Mouse (Mus musculus) liver, embryonic 14.5 days (tissue): ENCODE data around the gene Pou2f1. TPM values are rescaled to one million over a fixed set of nuclear protein-coding genes. Genes with fewer than 3 reads are reported as not detected.
A peak's percentile ranks its signal among the peaks of the same experiment; 100 is the strongest.

Experiments
- ATAC-seq: fragments of 200-750 bp; cut with Nextera tagmentation; 2 replicates; pipeline ENCODE4 v1.8.0; 2017; ENCODE audit warnings: moderate number of reproducible peaks, mild to moderate bottlenecking, moderate library complexity; ENCODE audit not compliant: insufficient read depth
- DNase-seq, 3 experiments: peaks; one replicate each; pipeline ENCODE4 v3.0.0-alpha.2; 2012 to 2013; ENCODE audit warnings: low read depth in 3 of 3, low spot score in 3 of 3
- H3K27ac ChIP-seq: fragments of 300-500 bp; sonication (generic); 2 replicates; pipeline ENCODE4 v1.5.1; 2014; ENCODE audit warnings: moderate library complexity, mild to moderate bottlenecking, control low read depth, inconsistent platforms
- H3K27me3 ChIP-seq: fragments of 300-500 bp; sonication (generic); 2 replicates; pipeline ENCODE4 v1.6.1; 2014; ENCODE audit warnings: mild to moderate bottlenecking, low read length, moderate library complexity; ENCODE audit not compliant: control insufficient read depth, insufficient read depth
- H3K36me3 ChIP-seq: fragments of 300-500 bp; sonication (generic); replicated peaks from 2 replicates; pipeline ENCODE4 v1.6.1; 2014; ENCODE audit warnings: low read depth; ENCODE audit not compliant: control insufficient read depth, insufficient read depth
- H3K4me1 ChIP-seq, 2 experiments: fragments of 200-500 bp in 1 of 2; fragments of 300-500 bp in 1 of 2; sonication (generic) in 1 of 2; replicated peaks; 2 replicates each; pipeline ENCODE4 v1.6.1; 2012 to 2014; ENCODE audit warnings: antibody characterized with exemption in 1 of 2, inconsistent platforms in 1 of 2, low read length in 1 of 2; ENCODE audit not compliant: control insufficient read depth in 2 of 2, insufficient read depth in 2 of 2
- H3K4me2 ChIP-seq: fragments of 300-500 bp; sonication (generic); 2 replicates; pipeline ENCODE4 v1.6.1; 2014; ENCODE audit warnings: low read depth, mild to moderate bottlenecking, control low read depth, moderate library complexity
- H3K4me3 ChIP-seq, 2 experiments: fragments of 200-500 bp in 1 of 2; fragments of 300-500 bp in 1 of 2; sonication (generic) in 1 of 2; 2 replicates each; pipeline ENCODE4 v1.5.1; 2012 to 2014; ENCODE audit warnings: low read depth in 2 of 2, low read length in 2 of 2, mild to moderate bottlenecking in 2 of 2, control low read depth in 1 of 2, inconsistent platforms in 1 of 2, moderate library complexity in 1 of 2; ENCODE audit not compliant: insufficient read depth in 1 of 2
- H3K9ac ChIP-seq: fragments of 300-500 bp; sonication (generic); replicated peaks from 2 replicates; pipeline ENCODE4 v1.6.1; 2014; ENCODE audit warnings: mild to moderate bottlenecking, control low read depth, moderate library complexity
- H3K9me3 ChIP-seq: fragments of 300-500 bp; sonication (generic); 2 replicates; pipeline ENCODE4 v1.6.1; 2016; ENCODE audit warnings: low read length, mixed read lengths; ENCODE audit not compliant: control insufficient read depth
- CTCF ChIP-seq: IDR thresholded peaks from 2 replicates; pipeline ENCODE4 v1.5.1; 2016; ENCODE audit warnings: antibody characterized with exemption, low read depth, control low read depth
- EP300 ChIP-seq: IDR thresholded peaks from 2 replicates; pipeline ENCODE4 v1.6.1; 2016; ENCODE audit warnings: antibody characterized with exemption, low read depth
- WGBS: fragments of 180-500 bp; shearing (Covaris S2); extraction: QIAGEN DNeasy Blood & Tissue Kit; methylation state at CpG from one replicate; pipeline ENCODE4 v1.1.7; 2014; ENCODE audit not compliant: insufficient replicate concordance; 5-methylcytosine and 5-hydroxymethylcytosine counted together
- polyA plus RNA-seq, 2 experiments: library from polyadenylated mRNA; depleted of rRNA in 1 of 2; stranded (reverse) in 1 of 2; unstranded in 1 of 2; fragments of >200 nt; fragmentation: Nextera tagmentation in 1 of 2; extraction: Ambion mirVana in 1 of 2; gene quantifications; 2 replicates each; pipeline versions ENCODE4 v1.2.1 to v1.2.3; 2012 to 2014

The Pou2f1 gene
- polyA plus RNA-seq, 2 experiments, result 1.9 to 3.9 TPM

DNA sequence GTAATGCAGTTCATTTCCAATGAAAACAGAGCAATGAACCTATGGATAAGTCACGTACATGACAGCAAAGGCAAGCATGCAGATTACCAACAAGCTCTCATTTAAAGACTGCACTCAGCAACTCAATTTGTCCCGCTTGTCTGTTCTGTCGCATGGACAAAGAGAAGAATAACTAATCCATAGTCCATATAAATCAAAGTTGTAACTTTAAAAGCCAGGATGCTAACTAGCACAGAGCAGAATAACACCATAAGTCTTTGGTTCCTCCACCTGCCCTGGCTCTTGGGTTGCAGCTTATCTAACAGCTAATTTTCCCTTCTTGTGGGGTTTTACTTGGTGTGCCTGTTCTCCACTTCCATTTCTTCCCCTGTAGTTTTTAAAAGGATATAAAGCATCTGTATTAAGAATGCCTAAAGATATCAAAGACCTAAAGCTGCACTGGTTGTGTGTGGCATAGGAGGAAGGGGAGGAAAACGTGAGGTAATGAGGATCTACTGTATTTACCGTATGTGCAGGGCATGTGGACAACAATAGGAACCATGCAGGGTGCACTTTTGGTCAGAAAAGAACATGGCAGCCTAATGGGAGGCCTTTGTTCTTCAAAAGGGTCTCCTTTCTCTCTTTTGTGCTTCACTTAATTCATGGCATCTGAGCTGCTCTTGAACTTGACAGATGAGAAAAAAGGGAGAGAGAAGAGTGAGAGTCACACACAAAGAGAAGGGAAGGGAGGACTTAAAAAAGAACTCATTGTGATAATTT lies 36.1 kb downstream of the Pou2f1 start:
- Histone ChIP-seq H3K27ac (no peak overlapping the region), H3K9me3 (no peaks in the 10 kb centered on the region), H3K4me1 (peaks cover 6 to 16% of the 10 kb centered on the region in 2 experiments), H3K9ac (no peak overlapping the region), H3K4me3 (no peak overlapping the region), H3K27me3 (no peaks in the 10 kb centered on the region), H3K36me3 (no peaks in the 10 kb centered on the region), H3K4me2 (no peak overlapping the region)
- TF ChIP-seq EP300 (no peak), CTCF (no peak)
- ATAC-seq (no peak), DNase-seq (no peak)
- WGBS, result 79% methylated on average over 5 of the region's 5 CpGs

DNA sequence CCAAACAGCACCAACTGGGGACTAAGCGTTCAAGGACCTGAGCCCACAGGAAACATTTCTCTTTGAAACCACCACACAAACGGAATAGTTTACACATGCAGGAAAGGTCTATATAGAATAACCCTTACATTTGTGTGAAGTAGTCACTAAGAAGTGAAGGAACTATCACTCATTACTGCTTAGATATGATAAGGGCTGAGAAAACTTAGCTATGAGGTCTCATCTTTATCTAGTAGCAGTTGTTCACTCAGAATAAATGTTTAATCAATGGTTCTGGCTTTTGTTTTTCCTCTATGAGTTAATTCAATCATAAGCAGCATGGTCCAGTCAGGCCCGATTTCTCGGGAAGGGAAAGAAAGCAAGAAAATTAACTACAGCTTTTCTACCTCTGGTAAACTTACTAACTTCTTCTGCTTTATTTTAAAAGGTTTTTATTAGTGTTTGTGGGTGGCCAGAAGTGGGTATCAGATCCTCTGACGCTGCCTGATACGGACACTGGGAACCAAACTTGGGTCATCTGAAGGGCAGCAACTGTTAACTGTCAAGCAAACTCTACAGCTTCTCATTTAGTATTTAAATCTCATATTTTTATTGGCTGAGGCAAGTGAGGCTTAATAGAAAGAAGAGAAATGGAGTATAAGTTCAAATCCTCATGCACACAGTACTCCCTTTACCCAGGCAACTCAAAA lies 40.7 kb downstream of the Pou2f1 start:
- H3K9ac ChIP-seq, result no peak overlapping the region
- no peak overlapping the region for H3K27ac ChIP-seq
- peak overlapping the region; percentile 9; the same call in 1 of the 2 replicates for H3K4me2 ChIP-seq
- H3K9me3 ChIP-seq, result no peaks in the 10 kb centered on the region
- DNase-seq (no peak), ATAC-seq (peak; percentile 62; the same call in 1 of the 2 replicates)
- no peak overlapping the region for H3K4me3 ChIP-seq
- no peaks in the 10 kb centered on the region for H3K27me3 ChIP-seq
- WGBS, result 32% methylated on average over 6 of the region's 6 CpGs
- no peaks in the 10 kb centered on the region for H3K36me3 ChIP-seq
- H3K4me1 ChIP-seq, result peaks cover 12 to 19% of the 10 kb centered on the region in 2 experiments
- TF ChIP-seq EP300 (no peak), CTCF (no peak)

DNA sequence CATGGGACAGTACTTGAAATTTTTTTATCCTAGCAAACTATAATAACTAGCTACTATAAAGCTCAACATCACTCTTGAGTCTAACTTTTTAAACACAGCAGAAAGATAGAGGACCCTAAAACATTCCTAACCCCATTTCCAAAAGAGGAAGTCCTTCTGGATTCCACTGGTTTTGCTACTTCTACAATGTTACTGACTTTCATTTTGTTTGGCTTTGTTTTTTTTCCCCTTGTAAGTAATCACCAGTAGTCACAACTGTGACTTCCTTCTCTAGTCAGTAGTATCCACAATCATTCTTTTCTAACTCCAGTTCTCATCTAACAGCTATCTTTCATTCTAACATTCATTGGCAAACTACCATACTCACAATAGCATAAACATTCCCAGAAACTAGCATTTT lies 44.3 kb downstream of the Pou2f1 start:
- Histone ChIP-seq H3K9ac (no peak overlapping the region), H3K27ac (no peak overlapping the region), H3K4me1 (peaks cover 12 to 19% of the 10 kb centered on the region in 2 experiments), H3K9me3 (no peaks in the 10 kb centered on the region), H3K4me3 (no peak overlapping the region), H3K36me3 (no peaks in the 10 kb centered on the region), H3K27me3 (no peaks in the 10 kb centered on the region), H3K4me2 (no peak overlapping the region)
- TF ChIP-seq CTCF, result no peak
- DNase-seq (no peak), ATAC-seq (no peak)

DNA sequence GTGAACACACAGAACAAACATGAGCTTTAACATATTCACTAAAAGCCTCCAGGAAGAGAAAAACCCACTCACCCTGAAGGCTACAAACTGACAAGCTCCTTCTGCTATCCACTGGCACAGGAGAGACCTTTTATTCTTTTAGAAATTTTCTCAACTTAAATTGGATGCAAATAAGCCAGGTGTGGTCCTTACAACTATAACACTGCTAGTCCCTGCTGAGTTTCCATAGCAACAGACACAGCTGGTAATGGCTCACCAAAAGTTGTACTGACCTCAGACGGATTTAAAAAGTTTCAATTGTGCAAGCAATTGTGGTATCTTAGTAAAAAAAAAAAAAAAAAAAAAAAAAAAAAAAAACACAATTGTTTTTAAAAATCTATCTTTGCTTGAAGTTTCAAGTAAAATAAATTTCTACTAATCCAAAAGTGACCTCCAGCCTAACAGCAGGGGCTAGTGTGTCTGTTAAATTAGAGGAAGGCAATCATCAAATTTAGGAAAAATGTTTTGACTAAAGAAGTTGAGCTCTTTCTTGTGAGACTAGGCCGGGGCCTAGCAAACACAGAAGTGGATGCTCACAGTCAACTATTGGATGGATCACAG lies 54.2 kb downstream of the Pou2f1 start:
- TF ChIP-seq CTCF, result no peak
- TF ChIP-seq EP300, result no peak
- Histone ChIP-seq H3K4me1 (no peaks in the 10 kb centered on the region), H3K27me3 (no peaks in the 10 kb centered on the region), H3K4me2 (no peak overlapping the region), H3K36me3 (no peaks in the 10 kb centered on the region), H3K9me3 (no peaks in the 10 kb centered on the region), H3K9ac (no peak overlapping the region), H3K4me3 (no peak overlapping the region), H3K27ac (no peak overlapping the region)
- WGBS, result 78% methylated on average over 2 of the region's 2 CpGs
- ATAC-seq (no peak), DNase-seq (no peak)

DNA sequence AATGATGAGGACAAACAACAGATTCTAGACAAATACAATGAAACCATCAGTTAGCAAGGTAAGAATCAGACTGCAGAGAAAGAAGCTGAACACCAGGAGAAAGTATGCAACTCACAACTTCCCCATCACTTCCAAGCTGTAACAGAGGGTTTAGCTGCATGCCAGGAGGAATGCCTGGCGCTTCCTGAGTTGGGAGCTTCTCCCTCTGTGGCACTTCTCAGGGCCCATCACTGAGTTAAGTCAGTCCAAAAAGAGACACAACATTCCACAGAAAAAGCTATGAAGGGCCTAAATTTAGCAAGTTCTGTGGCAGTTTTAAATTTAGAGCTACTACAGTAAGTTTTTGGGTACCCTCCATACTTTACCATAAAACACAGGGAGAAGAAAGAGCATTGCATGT lies 59.2 kb downstream of the Pou2f1 start:
- Histone ChIP-seq H3K27me3 (no peaks in the 10 kb centered on the region), H3K4me2 (no peak overlapping the region), H3K27ac (no peak overlapping the region), H3K36me3 (no peaks in the 10 kb centered on the region), H3K4me3 (no peak overlapping the region), H3K4me1 (no peaks in the 10 kb centered on the region), H3K9ac (no peak overlapping the region), H3K9me3 (no peaks in the 10 kb centered on the region)
- 87% methylated on average over 1 of the region's 1 CpGs for WGBS
- TF ChIP-seq EP300, result no peak
- TF ChIP-seq CTCF, result no peak
- DNase-seq (no peak), ATAC-seq (no peak)
